Mouse (Mus musculus) C2C12 (cell line): ENCODE data around the gene Gm21190. TPM values are rescaled to one million over a fixed set of nuclear protein-coding genes. Genes with fewer than 3 reads are reported as not detected.
"Not testable (repeated sequence)": the region's sequence is repeated elsewhere in the genome, so short reads cannot be mapped to it uniquely, and the experiment has no call there.

Experiments used
- H3K27me3 ChIP-seq: one replicate; pipeline ENCODE4 v1.6.1; 2011; ENCODE audit not compliant: control insufficient read depth, insufficient read depth, insufficient read length
- H3K36me3 ChIP-seq: one replicate; pipeline ENCODE4 v1.6.1; 2011; ENCODE audit not compliant: control insufficient read depth, insufficient read depth
- H3K4me3 ChIP-seq: one replicate; pipeline ENCODE4 v1.5.1; 2011; ENCODE audit warnings: mild to moderate bottlenecking, control low read depth; ENCODE audit not compliant: poor library complexity, insufficient read depth, severe bottlenecking
- H3K79me2 ChIP-seq: one replicate; pipeline ENCODE4 v1.6.1; 2011; ENCODE audit not compliant: control insufficient read depth, insufficient read depth
- H3K79me3 ChIP-seq: one replicate; pipeline ENCODE4 v1.6.1; 2011; ENCODE audit warnings: low read depth, control low read depth
- H3ac ChIP-seq: one replicate; pipeline ENCODE3; 2011; ENCODE audit warnings: low read depth; ENCODE audit not compliant: control insufficient read depth, insufficient read length
- long read RNA-seq, 2 experiments: library from polyadenylated mRNA; unstranded; transcript quantifications; one replicate each; pipeline ENCODE4 v2.0.0; 2019 to 2020
- polyA plus RNA-seq: library from polyadenylated mRNA; unstranded; fragments of >200 nt; fragmentation: generic; extraction: Trizol; gene quantifications from one replicate; pipeline ENCODE4 v1.2.1, GENCODE M21; 2012; ENCODE audit warnings: missing spikeins

Gene Gm21190
- not detected for polyA plus RNA-seq
- long read RNA-seq, experiment 1 = 0 reads
- long read RNA-seq, experiment 2 = 0 reads

- H3ac ChIP-seq, H3K27me3 ChIP-seq, H3K79me2 ChIP-seq, H3K36me3 ChIP-seq, H3K79me3 ChIP-seq, H3K4me3 ChIP-seq: not testable (repeated sequence)
Observed at GRCm38 (mm10) chr5:15529122-15529521, at the start of gene Gm21190. TSS of gene Gm21190 (minus strand) at chr5:15529222.

DNA sequence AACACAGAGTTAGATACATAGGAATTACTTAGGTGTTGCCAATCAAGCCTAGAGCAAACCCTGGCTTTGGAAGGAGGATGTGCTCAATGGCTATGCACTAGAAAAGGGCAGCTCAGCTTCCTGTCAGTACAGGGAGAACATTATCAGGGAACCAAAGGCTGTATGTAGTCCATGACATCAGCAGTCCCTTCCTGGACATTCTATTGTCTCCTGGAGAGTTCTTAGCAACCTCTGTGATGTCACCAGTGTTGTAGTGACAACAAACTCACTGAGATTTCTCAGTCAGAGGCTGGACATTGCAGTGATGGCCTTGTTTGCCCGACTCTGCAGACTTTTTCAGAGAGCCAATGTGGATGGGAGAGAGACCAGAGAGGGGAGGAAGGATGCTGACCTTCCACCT is 48.0 kb upstream of the Gm21190 start, which contains the start of gene Gm21083:
Gene Gm21083, plus strand, starts transcription at position 301 of the 400 bp plus-strand sequence.
- H3ac ChIP-seq, H3K4me3 ChIP-seq, H3K36me3 ChIP-seq, H3K27me3 ChIP-seq, H3K79me3 ChIP-seq, H3K79me2 ChIP-seq: not testable (repeated sequence)

DNA sequence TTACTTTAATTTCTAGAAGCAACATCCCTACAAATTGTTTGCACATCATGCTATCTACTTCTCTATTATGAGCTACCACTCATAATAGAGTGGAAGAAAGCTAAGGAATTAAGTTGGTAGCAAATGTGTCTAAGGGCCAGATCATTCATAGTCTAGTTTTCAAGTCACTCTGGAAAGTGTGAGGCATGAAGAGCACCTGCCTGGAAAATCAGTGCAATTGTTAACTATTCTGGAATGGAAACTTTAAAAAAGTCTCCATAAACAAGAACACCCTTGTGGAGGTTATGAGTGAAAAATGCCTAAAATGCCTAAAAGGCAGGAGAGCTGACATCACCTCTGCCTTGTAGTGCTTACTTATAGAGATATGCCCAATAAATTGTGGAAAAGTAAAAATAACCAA is 44.7 kb upstream of the Gm21190 start:
- H3K4me3 ChIP-seq = not testable (repeated sequence)

DNA sequence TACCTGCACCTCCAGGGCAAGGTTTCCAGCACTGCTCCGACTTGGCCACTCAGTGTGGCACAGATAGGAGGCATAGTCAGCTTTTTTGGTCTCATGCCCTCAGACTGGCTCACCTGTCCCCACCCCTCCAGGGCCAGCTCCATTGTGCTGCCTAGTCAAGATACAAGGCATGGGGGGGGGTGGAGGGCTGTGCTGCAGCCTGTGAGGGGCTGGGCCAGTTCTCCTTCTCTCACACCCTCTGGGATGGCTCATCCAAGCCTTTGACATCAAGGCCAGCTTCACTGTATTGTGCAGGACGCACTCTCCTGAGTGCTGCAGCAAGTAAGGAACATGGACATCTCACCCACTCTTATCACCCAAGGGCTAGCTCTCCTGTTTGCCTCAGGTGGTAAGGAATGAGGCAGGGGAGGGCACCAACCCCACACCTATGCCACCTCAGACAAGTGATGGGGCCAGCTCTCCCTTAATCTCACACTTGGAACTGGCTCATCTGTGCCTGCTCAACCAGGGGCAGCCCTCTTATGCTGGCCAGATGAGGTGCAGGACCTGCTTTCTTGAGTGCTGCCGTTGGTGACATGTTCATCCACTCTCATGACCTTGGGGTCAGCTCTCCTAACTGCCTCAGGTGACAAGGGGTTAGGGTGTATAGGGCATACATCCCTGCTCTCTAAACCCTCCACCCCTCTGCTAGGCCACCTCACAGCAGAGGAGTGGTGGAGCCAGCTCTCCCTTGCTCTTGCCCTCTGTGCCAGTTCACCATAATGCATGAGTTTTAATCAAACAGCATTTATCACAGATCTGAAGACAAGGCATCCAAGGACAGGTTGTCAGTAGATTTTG is 32.6 kb upstream of the Gm21190 start:
- H3K79me3 ChIP-seq, H3K27me3 ChIP-seq, H3ac ChIP-seq, H3K36me3 ChIP-seq, H3K4me3 ChIP-seq, H3K79me2 ChIP-seq: not testable (repeated sequence)

More for the DNA sequence above, 44.7 kb upstream of the Gm21190 start:
- H3K36me3 ChIP-seq, H3K79me2 ChIP-seq, H3K79me3 ChIP-seq, H3K27me3 ChIP-seq, H3ac ChIP-seq: not testable (repeated sequence)

GRCm38 (mm10) chr5:15558654-15559053 is 29.6 kb upstream of the Gm21190 start:
- not testable (repeated sequence) for H3K79me3 ChIP-seq, H3K36me3 ChIP-seq, H3K27me3 ChIP-seq, H3ac ChIP-seq, H3K4me3 ChIP-seq, H3K79me2 ChIP-seq

DNA sequence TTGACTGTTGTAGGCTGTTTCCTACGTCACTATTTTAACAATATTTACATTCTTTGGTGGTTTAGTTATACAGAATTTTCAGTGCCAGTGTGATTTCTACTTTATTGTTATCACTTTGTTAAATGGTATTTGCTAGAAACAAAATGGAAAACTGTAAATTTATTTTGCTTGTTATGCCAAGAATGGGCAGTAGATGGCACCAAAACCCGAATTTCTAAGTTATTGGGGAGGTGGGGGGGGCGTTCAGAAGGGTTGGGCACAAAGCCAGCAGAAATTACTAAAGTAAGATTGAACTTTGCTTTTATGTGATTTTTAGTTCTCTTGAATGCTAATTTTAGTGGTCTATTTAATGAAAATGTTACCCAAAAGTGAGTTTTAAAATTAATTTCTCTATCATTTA is 20.6 kb upstream of the Gm21190 start:
- H3ac ChIP-seq, H3K27me3 ChIP-seq, H3K79me2 ChIP-seq, H3K79me3 ChIP-seq, H3K36me3 ChIP-seq, H3K4me3 ChIP-seq: not testable (repeated sequence)

DNA sequence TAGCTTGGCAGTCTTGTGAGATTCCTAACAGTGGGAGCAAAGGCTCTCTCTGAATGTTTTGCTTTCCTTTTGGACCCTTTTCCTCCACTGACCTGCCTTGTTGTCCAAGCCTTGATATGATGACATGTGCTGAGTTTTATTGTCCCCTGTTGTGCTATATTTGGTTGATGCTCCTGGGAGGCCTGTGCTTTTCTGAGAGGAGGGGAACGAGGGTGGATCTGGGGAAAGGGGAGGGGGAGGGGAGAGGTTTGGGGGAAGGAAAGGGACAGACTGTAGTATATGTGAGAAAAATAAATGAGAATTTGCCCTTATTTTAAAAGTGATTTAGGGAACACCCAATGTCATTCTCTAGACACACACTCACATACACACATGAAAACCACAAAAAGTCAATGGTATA is 20.1 kb upstream of the Gm21190 start:
- H3K79me2 ChIP-seq, H3K4me3 ChIP-seq, H3K36me3 ChIP-seq, H3ac ChIP-seq, H3K79me3 ChIP-seq, H3K27me3 ChIP-seq: not testable (repeated sequence)

DNA sequence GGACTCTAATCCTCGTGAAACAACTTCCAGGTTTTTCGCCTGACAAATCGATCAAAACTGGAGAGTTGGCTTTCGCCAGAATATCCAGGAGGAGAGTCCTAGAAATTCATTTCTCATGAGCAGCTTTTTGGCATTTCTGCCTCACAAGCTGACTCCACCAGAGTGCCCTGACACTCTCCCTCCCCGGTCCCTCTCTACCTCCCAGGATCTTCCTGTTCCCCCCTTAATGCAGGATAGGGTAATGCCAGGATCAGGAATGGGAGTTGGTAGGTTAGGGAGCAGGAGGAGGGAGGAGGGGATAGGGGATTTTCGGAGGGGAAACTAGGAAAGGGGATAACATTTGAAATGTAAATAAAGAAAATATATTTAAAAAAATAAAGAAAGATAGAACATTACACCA is 19.6 kb upstream of the Gm21190 start:
- H3K79me2 ChIP-seq, H3ac ChIP-seq, H3K4me3 ChIP-seq, H3K27me3 ChIP-seq, H3K79me3 ChIP-seq, H3K36me3 ChIP-seq: not testable (repeated sequence)

- not testable (repeated sequence) for H3K79me2 ChIP-seq, H3K79me3 ChIP-seq, H3K27me3 ChIP-seq, H3K36me3 ChIP-seq, H3ac ChIP-seq, H3K4me3 ChIP-seq
Observed at GRCm38 (mm10) chr5:15522470-15522869, 6.6 kb downstream of the Gm21190 start.

GRCm38 (mm10) chr5:15522028-15522427 is 7.0 kb downstream of the Gm21190 start:
- H3ac ChIP-seq, H3K79me2 ChIP-seq, H3K4me3 ChIP-seq, H3K27me3 ChIP-seq, H3K79me3 ChIP-seq, H3K36me3 ChIP-seq: not testable (repeated sequence)

DNA sequence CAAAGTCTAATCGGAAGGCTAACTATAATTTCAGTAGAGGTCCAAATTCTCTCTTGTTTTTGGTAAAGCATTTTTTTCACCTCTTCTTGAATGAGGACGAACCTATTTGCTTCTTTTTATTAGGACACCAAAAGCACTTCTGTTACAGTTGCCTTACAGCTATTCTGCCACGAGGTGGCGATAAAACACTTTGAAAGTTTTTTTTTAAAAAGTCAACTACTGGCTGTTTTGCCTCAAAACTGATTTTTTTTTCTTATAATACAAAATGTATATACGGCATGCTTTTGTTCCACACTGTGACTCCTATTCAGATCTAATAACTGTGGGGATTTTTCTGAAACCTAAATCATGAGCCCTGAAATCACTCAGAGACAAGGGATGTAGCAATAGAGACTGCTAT is 8.6 kb downstream of the Gm21190 start:
- not testable (repeated sequence) for H3ac ChIP-seq, H3K27me3 ChIP-seq, H3K79me3 ChIP-seq, H3K79me2 ChIP-seq, H3K4me3 ChIP-seq, H3K36me3 ChIP-seq

DNA sequence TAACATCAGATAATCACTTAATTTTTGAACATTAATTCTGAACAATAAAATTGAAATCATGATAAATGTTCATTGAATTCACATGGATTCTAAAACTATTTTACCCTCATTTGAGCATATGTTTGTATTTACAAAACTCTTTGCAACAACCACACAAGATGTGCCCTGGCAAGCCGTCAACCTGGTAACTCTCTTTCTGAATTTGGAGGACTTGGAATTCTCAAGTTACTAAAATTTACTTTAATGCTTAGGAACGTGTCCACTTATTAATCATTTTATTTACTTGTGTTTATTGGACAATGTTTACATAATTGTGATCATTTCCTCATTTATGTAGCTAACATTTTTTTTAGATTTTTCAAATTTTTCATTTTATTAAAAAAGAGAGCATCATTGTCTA is 11.9 kb downstream of the Gm21190 start:
- H3ac ChIP-seq, H3K79me2 ChIP-seq, H3K27me3 ChIP-seq, H3K36me3 ChIP-seq, H3K79me3 ChIP-seq, H3K4me3 ChIP-seq: not testable (repeated sequence)
